ENCODE assay signal across 15 mouse cellular contexts in genomic region chr12:111932513-111932912, GRCm38 (mm10). TPM values are rescaled to one million over a fixed set of nuclear protein-coding genes. Genes with fewer than 3 reads are reported as not detected.
A peak's percentile ranks its signal among the peaks of the same experiment; 100 is the strongest.
DNase-seq lines count a peak whose midpoint lies in the region; ATAC-seq lines count a peak whose summit lies in the region.
"Had no signal": no experiment of that assay in that cellular context is flagged by ENCODE, and none has a peak within 500 bp of the region (broad histone marks: within the 10 kb centered on the region; RNA-seq: fewer than 3 reads in every experiment).

No protein-coding gene starts in this region.

- DNase-seq in hindbrain, embryonic 10.5 days (ENCODE audit: low spot score): no peak
- DNase-seq in midbrain, embryonic 11.5 days (ENCODE audit: low spot score, missing footprints): peak; percentile 79
- no peak for DNase-seq in midbrain, embryonic 14.5 days
- DNase-seq in limb, embryonic 10.5 days (ENCODE audit: low spot score): no peak
- DNase-seq in layer of hippocampus, postnatal 14 days (ENCODE audit: low spot score in 2 of 2): no peak
- DNase-seq in spleen, postnatal 36 days (ENCODE audit: low spot score in 2 of 2): no peak
- DNase-seq: cerebellum, adult 11-12 months; liver, embryonic 13.5 days; right cerebral cortex, postnatal 25 days had no signal

- no peaks in the 10 kb centered on the region for H3K36me3 ChIP-seq in hindbrain, embryonic 10.5 days
- no peaks in the 10 kb centered on the region for H3K36me3 ChIP-seq in hindbrain, embryonic 12.5 days
- no peaks in the 10 kb centered on the region for H3K36me3 ChIP-seq in midbrain, embryonic 11.5 days (ENCODE audit: control insufficient read depth, insufficient read depth, low read length)
- no peaks in the 10 kb centered on the region for H3K36me3 ChIP-seq in midbrain, embryonic 14.5 days (ENCODE audit: control insufficient read depth, insufficient read depth, low read length)
- no peaks in the 10 kb centered on the region for H3K36me3 ChIP-seq in limb, embryonic 10.5 days
- H3K36me3 ChIP-seq: liver, embryonic 13.5 days had no signal

- H3K27me3 ChIP-seq in hindbrain, embryonic 10.5 days (ENCODE audit: insufficient read depth, poor library complexity, severe bottlenecking): no peaks in the 10 kb centered on the region
- peaks cover 3% of the 10 kb centered on the region; the same call in 1 of the 2 replicates for H3K27me3 ChIP-seq in hindbrain, embryonic 12.5 days
- H3K27me3 ChIP-seq in midbrain, embryonic 11.5 days (ENCODE audit: control insufficient read depth, insufficient read depth, low read length): no peaks in the 10 kb centered on the region
- H3K27me3 ChIP-seq in midbrain, embryonic 14.5 days (ENCODE audit: control insufficient read depth, insufficient read depth, low read length): no peaks in the 10 kb centered on the region
- H3K27me3 ChIP-seq in limb, embryonic 10.5 days (ENCODE audit: low read depth, poor library complexity, severe bottlenecking): no peaks in the 10 kb centered on the region
- H3K27me3 ChIP-seq: liver, embryonic 13.5 days; megakaryocyte, embryonic 14.5 days had no signal

- WGBS in hindbrain, embryonic 10.5 days: 65% methylated on average over 3 of the region's 3 CpGs
- WGBS in hindbrain, embryonic 12.5 days: 51% methylated on average over 3 of the region's 3 CpGs
- 66% methylated on average over 3 of the region's 3 CpGs for WGBS in midbrain, embryonic 11.5 days
- WGBS in midbrain, embryonic 14.5 days: 69% methylated on average over 3 of the region's 3 CpGs
- WGBS in limb, embryonic 10.5 days: 77% methylated on average over 3 of the region's 3 CpGs

- H3K4me1 ChIP-seq in hindbrain, embryonic 10.5 days (replicated peaks): peaks cover 32% of the 10 kb centered on the region
- H3K4me1 ChIP-seq in hindbrain, embryonic 12.5 days: peaks cover 22% of the 10 kb centered on the region
- no peaks in the 10 kb centered on the region for H3K4me1 ChIP-seq in midbrain, embryonic 11.5 days (ENCODE audit: control insufficient read depth, insufficient read depth, low read length)
- H3K4me1 ChIP-seq in midbrain, embryonic 14.5 days (ENCODE audit: control insufficient read depth, insufficient read depth, low read length): no peaks in the 10 kb centered on the region
- peaks cover 47% of the 10 kb centered on the region for H3K4me1 ChIP-seq in limb, embryonic 10.5 days

- no peak overlapping the region for H3K4me2 ChIP-seq in hindbrain, embryonic 12.5 days (replicated peaks)
- no peak overlapping the region for H3K4me2 ChIP-seq in midbrain, embryonic 11.5 days
- no peak overlapping the region for H3K4me2 ChIP-seq in midbrain, embryonic 14.5 days (ENCODE audit: low read length)

- H3K9me3 ChIP-seq in hindbrain, embryonic 10.5 days: no peaks in the 10 kb centered on the region
- no peaks in the 10 kb centered on the region for H3K9me3 ChIP-seq in hindbrain, embryonic 12.5 days (replicated peaks)
- H3K9me3 ChIP-seq in midbrain, embryonic 11.5 days (ENCODE audit: control insufficient read depth, low read length): no peaks in the 10 kb centered on the region
- H3K9me3 ChIP-seq in midbrain, embryonic 14.5 days (ENCODE audit: control insufficient read depth, low read length): no peaks in the 10 kb centered on the region
- no peaks in the 10 kb centered on the region for H3K9me3 ChIP-seq in limb, embryonic 10.5 days (replicated peaks)
- H3K9me3 ChIP-seq: liver, embryonic 13.5 days; megakaryocyte, embryonic 14.5 days had no signal

- no peak overlapping the region for H3K4me3 ChIP-seq in hindbrain, embryonic 10.5 days
- H3K4me3 ChIP-seq in hindbrain, embryonic 12.5 days: no peak overlapping the region
- H3K4me3 ChIP-seq in midbrain, embryonic 11.5 days (ENCODE audit: low read depth, low read length): no peak overlapping the region
- no peak overlapping the region for H3K4me3 ChIP-seq in midbrain, embryonic 14.5 days (replicated peaks; ENCODE audit: low read depth, low read length)
- no peak overlapping the region for H3K4me3 ChIP-seq in limb, embryonic 10.5 days
- H3K4me3 ChIP-seq: liver, embryonic 13.5 days; myocyte had no signal

- H3K9ac ChIP-seq in hindbrain, embryonic 12.5 days: no peak overlapping the region
- H3K9ac ChIP-seq in midbrain, embryonic 11.5 days (ENCODE audit: low read length): no peak overlapping the region
- no peak overlapping the region for H3K9ac ChIP-seq in midbrain, embryonic 14.5 days (replicated peaks; ENCODE audit: low read length)
- H3K9ac ChIP-seq: liver, embryonic 13.5 days had no signal

- 0 out of 2 replicates have a peak overlapping the region, but pooled peaks have one; percentile 35 for H3K27ac ChIP-seq in hindbrain, embryonic 10.5 days
- H3K27ac ChIP-seq in hindbrain, embryonic 12.5 days: no peak overlapping the region
- no peak overlapping the region for H3K27ac ChIP-seq in midbrain, embryonic 11.5 days (ENCODE audit: low read depth, low read length)
- H3K27ac ChIP-seq in midbrain, embryonic 14.5 days (replicated peaks; ENCODE audit: low read depth, low read length): no peak overlapping the region
- peak overlapping the region; percentile 65 for H3K27ac ChIP-seq in limb, embryonic 10.5 days
- H3K27ac ChIP-seq: hindbrain, postnatal 0 days had no signal

- no peak for ATAC-seq in hindbrain, embryonic 12.5 days (ENCODE audit: low FRiP score)
- ATAC-seq in midbrain, embryonic 11.5 days (ENCODE audit: low FRiP score): no peak
- ATAC-seq in midbrain, embryonic 14.5 days (ENCODE audit: low FRiP score, low TSS enrichment): no peak
- ATAC-seq: hindbrain, postnatal 0 days had no signal

RNA-seq across cellular contexts. Expression of gene Ppp1r13b, which starts 24.6 kb away (rescaled TPM):
- 4.5 and 6.2 TPM in 2 replicates for polyA plus RNA-seq in hindbrain, embryonic 10.5 days (2016; fragmentation: Nextera tagmentation; extraction: Ambion mirVana)
- polyA plus RNA-seq in hindbrain, embryonic 12.5 days (2016; fragmentation: Nextera tagmentation; extraction: Ambion mirVana): 18.5 and 21.4 TPM in 2 replicates
- polyA plus RNA-seq in midbrain, embryonic 11.5 days (2014; fragmentation: Nextera tagmentation; extraction: Ambion mirVana): 4.9 and 6.3 TPM in 2 replicates
- polyA plus RNA-seq in midbrain, embryonic 14.5 days (2014; fragmentation: Nextera tagmentation; extraction: Ambion mirVana): 36.2 and 38.1 TPM in 2 replicates
- polyA plus RNA-seq in limb, embryonic 10.5 days (2016; fragmentation: Nextera tagmentation; extraction: Ambion mirVana): 4.8 and 6.0 TPM in 2 replicates
- 10 to 100 TPM; 79.3 to 83.0 TPM for total RNA-seq in layer of hippocampus, postnatal 14 days (2021)

RNA-seq across cellular contexts. Expression of gene Atp5mpl, which starts 34.3 kb away (rescaled TPM):
- 593 and 677 TPM in 2 replicates for polyA plus RNA-seq in hindbrain, embryonic 10.5 days (2016; fragmentation: Nextera tagmentation; extraction: Ambion mirVana)
- polyA plus RNA-seq in hindbrain, embryonic 12.5 days (2016; fragmentation: Nextera tagmentation; extraction: Ambion mirVana): 524 and 615 TPM in 2 replicates
- polyA plus RNA-seq in midbrain, embryonic 11.5 days (2014; fragmentation: Nextera tagmentation; extraction: Ambion mirVana): 565 and 627 TPM in 2 replicates
- polyA plus RNA-seq in midbrain, embryonic 14.5 days (2014; fragmentation: Nextera tagmentation; extraction: Ambion mirVana): 644 and 890 TPM in 2 replicates
- 608 and 623 TPM in 2 replicates for polyA plus RNA-seq in limb, embryonic 10.5 days (2016; fragmentation: Nextera tagmentation; extraction: Ambion mirVana)
- 100 to 1,000 TPM; 434 to 440 TPM for total RNA-seq in layer of hippocampus, postnatal 14 days (2021)

RNA-seq across cellular contexts. Expression of gene Tdrd9, which starts 38.8 kb away (rescaled TPM):
- polyA plus RNA-seq in hindbrain, embryonic 10.5 days (2016; fragmentation: Nextera tagmentation; extraction: Ambion mirVana): 1.0 and 1.2 TPM in 2 replicates
- polyA plus RNA-seq in hindbrain, embryonic 12.5 days (2016; fragmentation: Nextera tagmentation; extraction: Ambion mirVana): 0.36 and 0.63 TPM in 2 replicates
- polyA plus RNA-seq in midbrain, embryonic 11.5 days (2014; fragmentation: Nextera tagmentation; extraction: Ambion mirVana): 0.87 and 1.4 TPM in 2 replicates
- polyA plus RNA-seq in midbrain, embryonic 14.5 days (2014; fragmentation: Nextera tagmentation; extraction: Ambion mirVana): 0.42 and 0.46 TPM in 2 replicates
- 0.65 and 0.69 TPM in 2 replicates for polyA plus RNA-seq in limb, embryonic 10.5 days (2016; fragmentation: Nextera tagmentation; extraction: Ambion mirVana)
- under 1 TPM; 0.12 to 0.16 TPM for total RNA-seq in layer of hippocampus, postnatal 14 days (2021)
- total RNA-seq: granulocyte monocyte progenitor cell, adult 5-6 weeks had no signal

RNA-seq across cellular contexts. Expression of gene Rd3l, which starts 48.6 kb away (rescaled TPM):
- polyA plus RNA-seq in hindbrain, embryonic 10.5 days (2016; fragmentation: Nextera tagmentation; extraction: Ambion mirVana): not detected in 2 replicates
- polyA plus RNA-seq in hindbrain, embryonic 12.5 days (2016; fragmentation: Nextera tagmentation; extraction: Ambion mirVana): not detected in 2 replicates
- not detected in 2 replicates for polyA plus RNA-seq in midbrain, embryonic 11.5 days (2014; fragmentation: Nextera tagmentation; extraction: Ambion mirVana)
- polyA plus RNA-seq in midbrain, embryonic 14.5 days (2014; fragmentation: Nextera tagmentation; extraction: Ambion mirVana): not detected in 2 replicates
- polyA plus RNA-seq in limb, embryonic 10.5 days (2016; fragmentation: Nextera tagmentation; extraction: Ambion mirVana): not detected in 2 replicates
- under 1 TPM in 1 of 2 experiments, not detected in 1; 0.38 TPM for total RNA-seq in layer of hippocampus, postnatal 14 days (2021)
- total RNA-seq: granulocyte monocyte progenitor cell, adult 5-6 weeks had no signal
- polyA plus RNA-seq: hindbrain, postnatal 0 days; large intestine, adult 2 months; liver, embryonic 13.5 days; myocyte had no signal

Comparison
In these comparisons a context has a peak if more than half of its experiments do, and no peak if none do; other contexts are left out.
1. H3K27ac ChIP-seq: peak in hindbrain, embryonic 10.5 days (single experiment) and limb, embryonic 10.5 days (single experiment); none in hindbrain, embryonic 12.5 days (single experiment), midbrain, embryonic 11.5 days (single experiment) and midbrain, embryonic 14.5 days (single experiment).